Mouse (Mus musculus): ENCODE measurements around the gene Hmg20b. TPM values are rescaled to one million over a fixed set of nuclear protein-coding genes. Genes with fewer than 3 reads are reported as not detected.

Gene Hmg20b
- polyA plus RNA-seq, 1 experiment = 80.2 TPM

DNA sequence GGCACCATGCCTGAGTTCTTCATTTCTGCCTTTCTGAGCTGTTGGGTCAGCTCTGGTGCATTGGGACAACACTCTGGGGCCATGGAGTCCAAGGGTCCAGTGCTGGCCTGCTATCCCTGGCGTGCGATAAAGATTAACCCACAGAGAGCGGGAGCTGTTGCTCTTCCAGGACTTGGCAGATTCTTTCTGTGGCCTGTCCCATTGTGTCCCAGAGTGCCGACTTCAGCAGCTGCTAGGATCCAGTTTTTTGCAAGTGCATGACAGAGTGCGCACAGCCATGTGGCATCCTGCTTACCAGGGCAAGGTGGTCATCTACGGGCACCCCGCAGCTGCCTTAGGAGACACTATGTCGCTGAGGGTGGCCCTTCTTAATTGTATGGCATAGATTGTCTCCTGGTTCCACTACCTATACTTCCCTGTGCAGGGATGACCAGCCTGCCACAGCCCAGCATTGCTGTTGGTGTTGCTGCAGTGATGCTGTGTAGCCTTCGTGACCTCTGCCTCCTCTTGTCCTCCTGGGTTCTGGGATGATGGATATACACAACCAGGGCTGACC, 49.9 kb downstream of the Hmg20b start:
- no peak overlapping the region for H3K4me3 ChIP-seq
- H3K79me2 ChIP-seq (ENCODE audit: control insufficient read depth, insufficient read depth) = peaks cover 40% of the 10 kb centered on the region
- H3K4me2 ChIP-seq (ENCODE audit: low read depth) = no peak overlapping the region
- no peaks in the 10 kb centered on the region for H3K36me3 ChIP-seq (ENCODE audit: control insufficient read depth, insufficient read depth)
- H3ac ChIP-seq (ENCODE audit: control insufficient read depth, insufficient read length) = no peak overlapping the region
- H3K27me3 ChIP-seq (ENCODE audit: control insufficient read depth, insufficient read depth, insufficient read length) = no peaks in the 10 kb centered on the region
- TF ChIP-seq REST (IDR thresholded peaks at IDR 0.05; ENCODE audit: insufficient read depth, insufficient read length) (no peak), MAX (IDR thresholded peaks at IDR 0.05; ENCODE audit: low read depth) (no peak)

DNA sequence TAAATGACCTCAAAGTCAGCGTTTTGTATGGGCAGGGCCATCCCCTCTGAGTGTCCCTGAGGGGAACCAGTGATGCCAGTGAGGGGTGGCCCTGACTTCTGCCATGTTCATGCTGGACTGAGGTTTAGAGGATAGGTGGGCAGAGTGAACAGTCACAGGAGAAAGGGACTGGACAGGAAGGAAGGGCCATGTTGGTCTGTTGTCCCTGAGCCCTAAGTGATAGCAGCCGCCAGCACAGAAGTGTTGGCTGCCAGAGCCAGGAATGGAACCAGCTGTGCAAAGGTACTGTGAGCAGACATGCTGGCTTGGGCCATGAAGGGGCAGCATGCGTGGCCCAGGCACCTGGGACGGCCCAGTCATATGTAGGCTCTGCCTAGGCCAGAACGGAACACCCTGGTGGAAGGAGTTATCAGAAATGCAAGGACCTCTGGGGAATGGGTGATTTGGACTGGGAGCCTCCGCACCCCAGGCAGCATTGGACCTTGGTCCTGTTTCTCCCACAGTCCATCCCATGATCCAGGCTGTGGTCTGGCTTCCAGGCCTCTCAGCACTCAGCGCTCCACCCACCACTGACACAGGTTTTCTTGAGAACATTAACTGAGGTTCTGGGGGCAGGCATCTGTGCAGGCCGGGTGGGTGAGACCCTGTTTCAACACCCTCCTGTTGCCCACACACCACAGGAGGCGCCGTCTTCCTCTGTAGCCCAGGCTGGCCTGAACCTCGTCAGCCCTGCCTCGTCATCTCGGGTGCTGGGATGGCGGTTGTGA, 50.5 kb downstream of the Hmg20b start:
- H3K36me3 ChIP-seq (ENCODE audit: control insufficient read depth, insufficient read depth) = no peaks in the 10 kb centered on the region
- H3K27me3 ChIP-seq (ENCODE audit: control insufficient read depth, insufficient read depth, insufficient read length) = no peaks in the 10 kb centered on the region
- no peak overlapping the region for H3ac ChIP-seq (ENCODE audit: control insufficient read depth, insufficient read length)
- peaks cover 45% of the 10 kb centered on the region for H3K79me2 ChIP-seq (ENCODE audit: control insufficient read depth, insufficient read depth)
- no peak overlapping the region for H3K4me3 ChIP-seq
- no peak for TF ChIP-seq CEBPB (IDR thresholded peaks at IDR 0.05; ENCODE audit: insufficient read depth, poor library complexity, severe bottlenecking)
- TF ChIP-seq POLR2AphosphoS2 (IDR thresholded peaks at IDR 0.05; ENCODE audit: insufficient read length, low read depth) = no peak
- no peak for TF ChIP-seq MYOG (IDR thresholded peaks at IDR 0.05; ENCODE audit: control insufficient read depth in 1 of 3, insufficient read depth in 1 of 3, insufficient read length in 2 of 3, low read depth in 2 of 3)
- TF ChIP-seq POLR2A (IDR thresholded peaks at IDR 0.05; ENCODE audit: insufficient read length, low read depth) = no peak
- TF ChIP-seq MAX (IDR thresholded peaks at IDR 0.05; ENCODE audit: low read depth) = no peak
- TF ChIP-seq USF1 (IDR thresholded peaks at IDR 0.05; ENCODE audit: low read depth) = no peak
- no peak overlapping the region for H3K4me2 ChIP-seq (ENCODE audit: low read depth)

GRCm38 (mm10) chr10:81298369-81299100, 51.7 kb downstream of the Hmg20b start:
- no peak overlapping the region for H3K4me2 ChIP-seq (ENCODE audit: low read depth)
- H3K36me3 ChIP-seq (ENCODE audit: control insufficient read depth, insufficient read depth) = no peaks in the 10 kb centered on the region

DNA sequence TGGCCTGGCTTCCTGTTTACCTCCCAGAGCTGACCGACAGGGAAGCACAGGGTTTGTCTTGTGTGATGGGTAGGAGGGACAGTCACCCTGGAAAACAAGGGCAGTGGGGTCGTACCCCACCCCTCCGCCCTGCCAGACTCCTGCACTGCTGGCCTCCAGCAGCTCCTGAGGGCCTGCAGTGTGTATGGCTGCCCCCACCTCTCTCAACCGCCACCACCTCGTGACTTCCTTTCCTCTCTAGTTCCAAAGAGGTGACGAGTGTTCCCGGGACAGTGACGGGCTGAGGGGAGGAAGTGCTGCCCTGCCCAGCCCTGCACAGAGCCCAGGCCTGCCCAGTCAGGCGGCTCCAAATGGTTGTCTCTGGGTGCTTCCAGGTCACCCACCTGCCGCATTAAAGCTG, 52.4 kb downstream of the Hmg20b start:
- TF ChIP-seq USF1 (IDR thresholded peaks at IDR 0.05; ENCODE audit: low read depth) (no peak), SRF (IDR thresholded peaks at IDR 0.05; ENCODE audit: control insufficient read depth, insufficient read length, low read depth) (no peak), MAX (IDR thresholded peaks at IDR 0.05; ENCODE audit: low read depth) (no peak), TCF3 (IDR thresholded peaks at IDR 0.05; ENCODE audit: insufficient read length, low read depth) (no peak), CEBPB (IDR thresholded peaks at IDR 0.05; ENCODE audit: insufficient read depth, poor library complexity, severe bottlenecking) (no peak), REST (IDR thresholded peaks at IDR 0.05; ENCODE audit: insufficient read depth, insufficient read length) (no peak), POLR2A (IDR thresholded peaks at IDR 0.05; ENCODE audit: insufficient read length, low read depth) (no peak), E2F4 (IDR thresholded peaks at IDR 0.05; ENCODE audit: insufficient read depth) (no peak), TCF12 (IDR thresholded peaks at IDR 0.05; ENCODE audit: insufficient read depth, poor library complexity, severe bottlenecking) (no peak)
- Histone ChIP-seq H3ac (ENCODE audit: control insufficient read depth, insufficient read length) (no peak overlapping the region), H3K27me3 (ENCODE audit: control insufficient read depth, insufficient read depth, insufficient read length) (no peaks in the 10 kb centered on the region), H3K4me3 (no peak overlapping the region), H3K79me2 (ENCODE audit: control insufficient read depth, insufficient read depth) (peaks cover 54% of the 10 kb centered on the region), H3K4me2 (ENCODE audit: low read depth) (no peak overlapping the region), H3K36me3 (ENCODE audit: control insufficient read depth, insufficient read depth) (no peaks in the 10 kb centered on the region)

More at GRCm38 (mm10) chr10:81298369-81299100, 51.7 kb downstream of the Hmg20b start:
- no peak overlapping the region for H3K4me3 ChIP-seq
- no peak for TF ChIP-seq CEBPB (IDR thresholded peaks at IDR 0.05; ENCODE audit: insufficient read depth, poor library complexity, severe bottlenecking)
- TF ChIP-seq POLR2A (IDR thresholded peaks at IDR 0.05; ENCODE audit: insufficient read length, low read depth) = no peak
- no peak for TF ChIP-seq TCF12 (IDR thresholded peaks at IDR 0.05; ENCODE audit: insufficient read depth, poor library complexity, severe bottlenecking)
- no peak for TF ChIP-seq MYOD1 (IDR thresholded peaks at IDR 0.05; ENCODE audit: control insufficient read depth in 1 of 3, insufficient read length in 2 of 3, low read depth in 2 of 3)
- no peak for TF ChIP-seq TCF3 (IDR thresholded peaks at IDR 0.05; ENCODE audit: insufficient read length, low read depth)
- no peak for TF ChIP-seq REST (IDR thresholded peaks at IDR 0.05; ENCODE audit: insufficient read depth, insufficient read length)
- no peak for TF ChIP-seq MYOG (IDR thresholded peaks at IDR 0.05; ENCODE audit: control insufficient read depth in 1 of 3, insufficient read depth in 1 of 3, insufficient read length in 2 of 3, low read depth in 2 of 3)
- no peak for TF ChIP-seq E2F4 (IDR thresholded peaks at IDR 0.05; ENCODE audit: insufficient read depth)
- TF ChIP-seq MAX (IDR thresholded peaks at IDR 0.05; ENCODE audit: low read depth) = no peak
- no peak for TF ChIP-seq POLR2AphosphoS2 (IDR thresholded peaks at IDR 0.05; ENCODE audit: insufficient read length, low read depth)
- no peak for TF ChIP-seq SRF (IDR thresholded peaks at IDR 0.05; ENCODE audit: control insufficient read depth, insufficient read length, low read depth)
- no peak for TF ChIP-seq USF1 (IDR thresholded peaks at IDR 0.05; ENCODE audit: low read depth)
- no peaks in the 10 kb centered on the region for H3K27me3 ChIP-seq (ENCODE audit: control insufficient read depth, insufficient read depth, insufficient read length)
- peaks cover 57% of the 10 kb centered on the region for H3K79me2 ChIP-seq (ENCODE audit: control insufficient read depth, insufficient read depth)
- no peak overlapping the region for H3ac ChIP-seq (ENCODE audit: control insufficient read depth, insufficient read length)

- TF ChIP-seq SRF (IDR thresholded peaks at IDR 0.05; ENCODE audit: control insufficient read depth, insufficient read length, low read depth) (no peak), POLR2AphosphoS2 (IDR thresholded peaks at IDR 0.05; ENCODE audit: insufficient read length, low read depth) (no peak), USF1 (IDR thresholded peaks at IDR 0.05; ENCODE audit: low read depth) (no peak), CEBPB (IDR thresholded peaks at IDR 0.05; ENCODE audit: insufficient read depth, poor library complexity, severe bottlenecking) (no peak), E2F4 (IDR thresholded peaks at IDR 0.05; ENCODE audit: insufficient read depth) (no peak), MYOG (IDR thresholded peaks at IDR 0.05; ENCODE audit: control insufficient read depth in 1 of 3, insufficient read depth in 1 of 3, insufficient read length in 2 of 3, low read depth in 2 of 3) (no peak), POLR2A (IDR thresholded peaks at IDR 0.05; ENCODE audit: insufficient read length, low read depth) (no peak), TCF12 (IDR thresholded peaks at IDR 0.05; ENCODE audit: insufficient read depth, poor library complexity, severe bottlenecking) (no peak), MYOD1 (IDR thresholded peaks at IDR 0.05; ENCODE audit: control insufficient read depth in 1 of 3, insufficient read length in 2 of 3, low read depth in 2 of 3) (no peak), MAX (IDR thresholded peaks at IDR 0.05; ENCODE audit: low read depth) (no peak), TCF3 (IDR thresholded peaks at IDR 0.05; ENCODE audit: insufficient read length, low read depth) (no peak), REST (IDR thresholded peaks at IDR 0.05; ENCODE audit: insufficient read depth, insufficient read length) (no peak)
- Histone ChIP-seq H3K36me3 (ENCODE audit: control insufficient read depth, insufficient read depth) (no peaks in the 10 kb centered on the region), H3K4me2 (ENCODE audit: low read depth) (no peak overlapping the region), H3ac (ENCODE audit: control insufficient read depth, insufficient read length) (no peak overlapping the region), H3K79me2 (ENCODE audit: control insufficient read depth, insufficient read depth) (peaks cover 54% of the 10 kb centered on the region), H3K27me3 (ENCODE audit: control insufficient read depth, insufficient read depth, insufficient read length) (no peaks in the 10 kb centered on the region), H3K4me3 (no peak overlapping the region)
Observed at GRCm38 (mm10) chr10:81297246-81297645, 53.0 kb downstream of the Hmg20b start.

Data from myocyte (in vitro differentiated cells).